Mouse (Mus musculus) right cerebral cortex, postnatal 25 days (tissue): ENCODE results near the gene Safb2.

Experiments used
- DNase-seq: peaks from one replicate; pipeline ENCODE4 v3.0.0; 2022

Gene Safb2

GRCm38 (mm10) chr17:56512310-56512709 is 72.1 kb downstream of the Safb2 start, which contains the start of gene Znrf4:
TSS of gene Znrf4 (minus strand) at chr17:56512431.
- DNase-seq, result no peak

DNA sequence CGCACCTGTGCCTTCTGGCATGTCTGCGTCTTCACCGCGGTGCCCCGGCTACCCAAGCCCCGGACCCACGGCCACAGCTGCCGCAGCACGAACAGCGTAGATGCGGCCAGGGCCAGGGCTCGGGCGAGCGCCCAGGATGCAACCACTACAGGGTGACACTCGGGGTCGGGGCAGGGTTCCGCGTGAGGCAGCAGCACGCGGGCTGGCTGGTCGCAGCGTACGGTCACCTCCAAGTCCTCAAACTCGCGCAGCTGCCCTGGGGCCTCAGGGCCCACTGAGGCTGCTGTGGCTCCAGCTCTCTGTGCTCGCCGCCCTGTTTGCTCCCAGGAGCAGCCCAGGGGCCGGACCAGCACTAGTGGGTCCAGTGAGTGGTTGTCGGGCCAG is 72.7 kb downstream of the Safb2 start:
- DNase-seq, result no peak

- no peak for DNase-seq
These were observed 73.2 kb downstream of the Safb2 start for GRCm38 (mm10) chr17:56510970-56511706.
